Mouse (Mus musculus) telencephalon, adult 2 months (tissue): ENCODE data around the gene Asb14.
"Not testable (repeated sequence)": the region's sequence is repeated elsewhere in the genome, so short reads cannot be mapped to it uniquely, and the experiment has no call there.

Experiments used
- DNase-seq: peaks from one replicate; pipeline ENCODE4 v3.0.0-alpha.2; 2011; ENCODE audit warnings: low read depth, low spot score

Gene Asb14

GRCm38 (mm10) chr14:26956139-26956538 is 61.8 kb downstream of the Asb14 start:
- not testable (repeated sequence) for DNase-seq

- DNase-seq, result no peak
Measured at GRCm38 (mm10) chr14:26960518-26960917, 66.2 kb downstream of the Asb14 start.
